Mouse (Mus musculus) testis, adult 2 months (tissue): Measurements from ENCODE around the gene Fmo6.

Source experiments
- CTCF ChIP-seq: fragments of 200-500 bp; IDR thresholded peaks from 2 replicates; pipeline ENCODE4 v1.5.1; 2012; ENCODE audit warnings: low read depth, mild to moderate bottlenecking, inconsistent platforms, low read length, moderate library complexity; ENCODE audit not compliant: control insufficient read depth, insufficient read depth, insufficient replicate concordance
- POLR2A ChIP-seq: fragments of 200-500 bp; IDR thresholded peaks from 2 replicates; pipeline ENCODE4 v1.6.1; 2012; ENCODE audit warnings: low read depth, mild to moderate bottlenecking, inconsistent platforms, low read length, moderate library complexity; ENCODE audit not compliant: control insufficient read depth

DNA sequence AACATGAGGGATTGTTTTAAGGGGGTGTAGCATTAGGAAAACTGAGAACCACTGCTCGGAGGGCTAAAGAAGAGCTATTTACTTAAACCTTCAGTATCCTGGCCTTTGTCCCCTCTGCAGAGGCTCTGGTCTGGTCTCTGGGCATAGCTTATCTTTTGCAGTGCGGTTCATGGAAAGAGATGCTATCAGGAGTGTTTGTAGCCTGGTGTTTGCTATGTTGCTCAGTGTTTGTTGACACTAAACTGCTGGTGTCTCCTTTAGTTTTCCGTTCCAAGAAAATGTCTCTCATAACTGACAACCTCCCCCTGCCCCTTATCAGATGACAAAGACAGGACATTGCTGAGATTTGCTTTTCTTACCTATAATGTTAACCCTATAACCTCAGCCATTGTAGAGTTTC, 62.2 kb downstream of the Fmo6 start:
- TF ChIP-seq POLR2A (no peak), CTCF (no peak)
